Mouse (Mus musculus): ENCODE measurements around the gene Abcc12.
A peak's percentile ranks its signal among the peaks of the same experiment; 100 is the strongest.

The Abcc12 gene

GRCm38 (mm10) chr8:86580458-86580857 lies at the start of gene Abcc12:
Gene Abcc12 (minus strand): TSS chr8:86580686.
- DNase-seq (ENCODE audit: low spot score): no peak

GRCm38 (mm10) chr8:86630212-86630611 lies 49.7 kb upstream of the Abcc12 start:
- no peak for DNase-seq (ENCODE audit: low spot score)

- no peak for DNase-seq (ENCODE audit: low spot score)
Measured at GRCm38 (mm10) chr8:86624915-86625314, 44.4 kb upstream of the Abcc12 start.

- DNase-seq (ENCODE audit: low spot score): peak; percentile 95
Measured at GRCm38 (mm10) chr8:86623911-86624731, 43.6 kb upstream of the Abcc12 start, which contains the start of gene Lonp2. Gene Lonp2 (plus strand): TSS chr8:86624043.

- DNase-seq (ENCODE audit: low spot score): no peak
Measured at GRCm38 (mm10) chr8:86623551-86623910, 43.0 kb upstream of the Abcc12 start.

- DNase-seq (ENCODE audit: low spot score): no peak
Measured at GRCm38 (mm10) chr8:86617759-86618387, 37.4 kb upstream of the Abcc12 start.

GRCm38 (mm10) chr8:86615095-86615769 lies 34.7 kb upstream of the Abcc12 start:
- DNase-seq (ENCODE audit: low spot score): no peak

- DNase-seq (ENCODE audit: low spot score): no peak
Measured at GRCm38 (mm10) chr8:86613798-86614197, 33.3 kb upstream of the Abcc12 start.

- no peak for DNase-seq (ENCODE audit: low spot score)
Measured at GRCm38 (mm10) chr8:86604676-86605075, 24.2 kb upstream of the Abcc12 start.

- no peak for DNase-seq (ENCODE audit: low spot score)
Measured at GRCm38 (mm10) chr8:86603174-86603573, 22.7 kb upstream of the Abcc12 start.

GRCm38 (mm10) chr8:86600311-86600710 lies 19.8 kb upstream of the Abcc12 start:
- DNase-seq (ENCODE audit: low spot score): no peak

- no peak for DNase-seq (ENCODE audit: low spot score)
Measured at GRCm38 (mm10) chr8:86599299-86599698, 18.8 kb upstream of the Abcc12 start.

- no peak for DNase-seq (ENCODE audit: low spot score)
Measured at GRCm38 (mm10) chr8:86597681-86598080, 17.2 kb upstream of the Abcc12 start.

- DNase-seq (ENCODE audit: low spot score): no peak
Measured at GRCm38 (mm10) chr8:86595671-86596070, 15.2 kb upstream of the Abcc12 start.

GRCm38 (mm10) chr8:86594159-86594796 lies 13.8 kb upstream of the Abcc12 start:
- DNase-seq (ENCODE audit: low spot score): no peak

- no peak for DNase-seq (ENCODE audit: low spot score)
Measured at GRCm38 (mm10) chr8:86593099-86593498, 12.6 kb upstream of the Abcc12 start.

GRCm38 (mm10) chr8:86588338-86588737 lies 7.9 kb upstream of the Abcc12 start:
- no peak for DNase-seq (ENCODE audit: low spot score)

GRCm38 (mm10) chr8:86586642-86587041 lies 6.2 kb upstream of the Abcc12 start:
- DNase-seq (ENCODE audit: low spot score): no peak

GRCm38 (mm10) chr8:86586058-86586457 lies 5.6 kb upstream of the Abcc12 start:
- DNase-seq (ENCODE audit: low spot score): no peak

- DNase-seq (ENCODE audit: low spot score): peak; percentile 54
Measured at GRCm38 (mm10) chr8:86585532-86585931, 5.0 kb upstream of the Abcc12 start.

GRCm38 (mm10) chr8:86585118-86585517 lies 4.6 kb upstream of the Abcc12 start:
- peak; percentile 66 for DNase-seq (ENCODE audit: low spot score)

GRCm38 (mm10) chr8:86581921-86582331 lies 1.4 kb upstream of the Abcc12 start:
- DNase-seq (ENCODE audit: low spot score): no peak
